Mouse (Mus musculus) embryonic facial prominence, embryonic 14.5 days (tissue): ENCODE measurements around the gene C1ql4. TPM values are rescaled to one million over a fixed set of nuclear protein-coding genes. Genes with fewer than 3 reads are reported as not detected.
A peak's percentile ranks its signal among the peaks of the same experiment; 100 is the strongest.

ENCODE experiments used
- ATAC-seq: fragments of 200-750 bp; cut with Nextera tagmentation; 2 replicates; pipeline ENCODE4 v1.8.0; 2017; ENCODE audit warnings: low read depth, moderate number of reproducible peaks, moderate TSS enrichment
- DNase-seq: peaks from one replicate; pipeline ENCODE4 v3.0.0-alpha.2; 2015; ENCODE audit warnings: low spot score
- H3K27ac ChIP-seq: fragments of 300-500 bp; sonication (generic); replicated peaks from 2 replicates; pipeline ENCODE4 v1.5.1; 2014; ENCODE audit warnings: low read depth, mild to moderate bottlenecking, low read length, moderate library complexity
- H3K27me3 ChIP-seq: fragments of 300-500 bp; sonication (generic); replicated peaks from 2 replicates; pipeline ENCODE4 v1.6.1; 2014; ENCODE audit warnings: low read length; ENCODE audit not compliant: control insufficient read depth, insufficient read depth
- H3K36me3 ChIP-seq: fragments of 300-500 bp; sonication (generic); 2 replicates; pipeline ENCODE4 v1.6.1; 2014; ENCODE audit warnings: low read length, mixed read lengths; ENCODE audit not compliant: control insufficient read depth, insufficient read depth
- H3K4me1 ChIP-seq: fragments of 300-500 bp; sonication (generic); 2 replicates; pipeline ENCODE4 v1.6.1; 2014; ENCODE audit warnings: antibody characterized with exemption, low read length; ENCODE audit not compliant: control insufficient read depth, insufficient read depth
- H3K4me2 ChIP-seq: fragments of 300-500 bp; sonication (generic); 2 replicates; pipeline ENCODE4 v1.6.1; 2014; ENCODE audit warnings: low read depth, mild to moderate bottlenecking, low read length, moderate library complexity, mixed read lengths
- H3K4me3 ChIP-seq: fragments of 300-500 bp; sonication (generic); 2 replicates; pipeline ENCODE4 v1.5.1; 2014; ENCODE audit warnings: low read depth, mild to moderate bottlenecking, low read length
- H3K9ac ChIP-seq: fragments of 300-500 bp; sonication (generic); 2 replicates; pipeline ENCODE4 v1.6.1; 2014; ENCODE audit warnings: low read depth, mild to moderate bottlenecking, low read length, moderate library complexity, mixed read lengths
- H3K9me3 ChIP-seq: fragments of 300-500 bp; sonication (generic); 2 replicates; pipeline ENCODE4 v1.6.1; 2016; ENCODE audit warnings: low read length; ENCODE audit not compliant: control insufficient read depth
- WGBS: fragments of 180-500 bp; shearing (Covaris S2); extraction: QIAGEN DNeasy Blood & Tissue Kit; methylation state at CpG from one replicate; pipeline ENCODE4 v1.1.7; 2014; 5-methylcytosine and 5-hydroxymethylcytosine counted together
- polyA plus RNA-seq: library from polyadenylated mRNA; unstranded; fragments of >200 nt; fragmentation: Nextera tagmentation; extraction: Ambion mirVana; gene quantifications from 2 replicates; pipeline ENCODE4 v1.2.1, GENCODE M21; 2014

C1ql4 gene
- polyA plus RNA-seq, 1 experiment from 2014 or later, result 0.11 TPM

DNA sequence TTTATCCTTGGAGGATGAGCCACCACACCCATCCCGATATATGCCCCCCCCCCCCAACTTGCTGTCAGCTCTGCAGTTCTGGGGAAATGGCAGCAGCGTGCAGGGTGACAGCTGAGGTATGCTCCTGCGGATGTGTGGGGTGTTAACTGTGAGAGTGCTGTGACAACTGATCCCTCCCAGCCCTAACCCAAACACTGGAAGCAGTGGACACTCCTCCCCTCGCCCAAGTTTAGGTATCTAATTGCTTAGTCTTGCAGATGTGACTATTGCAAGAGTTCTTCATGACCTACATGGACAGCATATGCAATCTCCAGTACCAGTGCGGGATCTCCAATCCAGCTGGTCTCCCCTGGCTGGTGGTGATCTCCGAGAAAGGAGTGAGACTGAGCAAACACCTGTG, 7.7 kb upstream of the C1ql4 start:
- DNase-seq, result no peak

GRCm38 (mm10) chr15:99094631-99095270, 7.1 kb upstream of the C1ql4 start:
- ATAC-seq (peak; percentile 24; the same call in 1 of the 2 replicates), DNase-seq (peak; percentile 59)
- Histone ChIP-seq H3K27me3 (peaks cover 97% of the 10 kb centered on the region), H3K4me2 (peak overlapping the region; percentile 42), H3K4me3 (peak overlapping the region; percentile 21; the same call in 1 of the 2 replicates), H3K9ac (no peak overlapping the region), H3K36me3 (no peaks in the 10 kb centered on the region), H3K27ac (no peak overlapping the region), H3K4me1 (peaks cover 25% of the 10 kb centered on the region), H3K9me3 (no peaks in the 10 kb centered on the region)
- WGBS, result 1% methylated on average over 26 of the region's 27 CpGs

More for the DNA sequence above, 7.7 kb upstream of the C1ql4 start:
- Histone ChIP-seq H3K9me3 (no peaks in the 10 kb centered on the region), H3K27me3 (peaks cover 97% of the 10 kb centered on the region), H3K4me3 (no peak overlapping the region), H3K4me2 (no peak overlapping the region), H3K36me3 (no peaks in the 10 kb centered on the region), H3K27ac (no peak overlapping the region), H3K9ac (no peak overlapping the region), H3K4me1 (peaks cover 25% of the 10 kb centered on the region)
- no peak for ATAC-seq
- WGBS, result 7% methylated on average over 6 of the region's 6 CpGs

DNA sequence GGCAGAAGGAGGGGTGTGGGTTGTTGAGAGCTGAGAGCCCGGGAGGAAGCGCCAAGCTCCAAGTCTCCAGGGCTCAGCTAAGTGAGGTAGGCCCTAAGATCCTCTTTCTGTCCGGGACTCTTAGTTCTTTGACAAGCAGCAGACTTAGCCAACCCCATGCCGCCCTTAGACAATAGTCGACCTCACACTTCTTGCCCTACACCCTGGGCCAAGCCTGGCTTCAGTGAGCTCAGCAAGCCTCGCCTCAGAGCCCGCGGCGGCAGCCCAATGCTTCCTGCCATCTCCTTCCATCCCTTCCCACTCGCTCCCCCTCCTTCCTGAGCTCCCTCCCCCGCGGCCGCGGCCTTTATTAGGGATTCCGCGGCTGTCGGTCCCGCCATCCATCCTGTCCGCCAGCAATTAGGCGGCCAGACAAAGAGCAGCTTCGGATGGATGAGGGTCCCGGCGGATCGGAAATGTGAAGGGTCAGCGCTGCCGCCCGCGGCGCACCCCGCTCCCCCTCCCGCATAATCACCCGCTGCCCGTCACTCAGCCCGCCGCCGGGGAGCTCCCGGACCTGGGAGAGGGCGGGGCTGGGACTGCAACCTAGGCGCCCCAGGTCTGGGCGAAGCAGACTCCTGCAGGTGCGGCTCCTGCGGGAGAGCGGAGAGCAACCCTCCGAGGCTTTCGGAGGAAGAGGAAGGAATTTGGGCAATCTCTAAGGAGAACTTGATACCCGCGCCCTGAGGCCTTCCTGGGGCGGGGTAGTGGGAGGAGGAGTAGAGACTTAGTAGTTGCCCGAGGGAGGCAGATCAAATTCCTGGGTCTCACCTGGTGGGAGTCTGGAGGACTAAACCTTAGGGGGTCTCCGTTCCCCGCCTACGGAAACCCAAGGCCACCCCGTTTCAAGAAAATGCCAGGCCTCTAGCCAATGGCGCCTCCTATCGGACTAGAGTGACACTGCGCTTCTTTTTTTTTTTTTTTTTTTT, 6.0 kb upstream of the C1ql4 start:
- no peaks in the 10 kb centered on the region for H3K9me3 ChIP-seq
- peaks cover 25% of the 10 kb centered on the region for H3K4me1 ChIP-seq
- ATAC-seq, result peak; percentile 60
- H3K4me3 ChIP-seq, result peak overlapping the region; percentile 41
- peaks cover 97% of the 10 kb centered on the region for H3K27me3 ChIP-seq
- H3K27ac ChIP-seq, result no peak overlapping the region
- H3K4me2 ChIP-seq, result peak overlapping the region; percentile 77
- H3K9ac ChIP-seq, result peak overlapping the region; percentile 39
- 2% methylated on average over 53 of the region's 56 CpGs for WGBS
- no peaks in the 10 kb centered on the region for H3K36me3 ChIP-seq
- DNase-seq, result peak; percentile 42

DNA sequence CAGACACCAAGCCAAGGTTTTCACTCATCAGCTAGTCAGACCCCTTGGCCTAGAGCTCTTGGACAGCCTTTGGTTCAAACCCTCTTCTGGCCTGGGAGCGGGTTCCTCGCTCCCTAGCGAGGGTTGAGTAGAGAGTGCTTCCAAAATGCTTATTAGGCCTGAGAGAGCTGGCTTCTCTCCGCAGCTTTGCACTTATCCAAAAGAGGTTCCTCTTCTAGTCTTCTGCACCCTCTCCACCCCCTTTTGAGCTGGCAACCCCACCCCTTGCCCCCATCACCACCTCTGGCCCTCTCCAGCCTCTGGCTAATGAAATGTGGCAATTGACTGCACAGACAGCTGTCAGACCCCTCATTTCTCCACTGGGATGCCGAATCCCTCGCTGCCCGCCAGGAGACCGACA, 5.3 kb upstream of the C1ql4 start, which contains the start of gene Dnajc22:
Dnajc22 (plus strand) TSS at position 301 of the 400 bp plus-strand sequence.
- DNase-seq (no peak), ATAC-seq (no peak)
- peak within 1 kb of the TSS; percentile 77 for H3K4me2 ChIP-seq
- peaks cover 22% of the 10 kb centered on the region for H3K4me1 ChIP-seq
- H3K9ac ChIP-seq, result peak within 1 kb of the TSS; percentile 39
- no peaks in the 10 kb centered on the region for H3K36me3 ChIP-seq
- peaks cover 97% of the 10 kb centered on the region for H3K27me3 ChIP-seq
- peak within 1 kb of the TSS; percentile 41 for H3K4me3 ChIP-seq
- H3K9me3 ChIP-seq, result no peaks in the 10 kb centered on the region
- WGBS, result 24% methylated on average over 8 of the region's 8 CpGs
- H3K27ac ChIP-seq, result no peak within 1 kb of the TSS

DNA sequence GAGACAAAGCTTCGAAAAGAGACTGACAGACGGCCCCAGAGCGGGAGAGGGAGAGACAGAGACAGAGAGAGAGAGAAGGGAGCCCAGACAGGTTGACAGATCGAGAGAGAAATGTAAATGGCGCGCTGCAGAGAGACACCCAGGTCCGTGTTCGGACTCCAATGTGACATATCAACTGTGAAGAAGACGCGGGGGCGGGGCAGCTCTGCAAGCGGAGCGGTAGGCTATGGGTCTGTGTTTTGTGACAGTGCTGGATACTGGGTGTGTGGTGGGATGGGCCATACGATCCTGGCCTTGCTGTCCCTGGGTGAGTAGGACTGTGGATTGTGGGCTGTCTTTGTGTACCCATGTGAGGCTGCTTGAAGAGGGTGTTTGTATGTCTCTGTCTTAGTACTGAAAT, 1.5 kb upstream of the C1ql4 start:
- H3K4me2 ChIP-seq, result no peak overlapping the region
- DNase-seq, result no peak

GRCm38 (mm10) chr15:99088292-99088691, 675 bp upstream of the C1ql4 start:
- Histone ChIP-seq H3K27me3 (peaks cover 94% of the 10 kb centered on the region), H3K27ac (no peak overlapping the region), H3K4me2 (peak overlapping the region; percentile 48), H3K9me3 (no peaks in the 10 kb centered on the region), H3K36me3 (no peaks in the 10 kb centered on the region), H3K4me3 (peak overlapping the region; percentile 30), H3K4me1 (no peaks in the 10 kb centered on the region), H3K9ac (no peak overlapping the region; the same call in 1 of the 2 replicates)
- ATAC-seq (peak; percentile 76), DNase-seq (peak; percentile 79)
- under 1% methylated on average over 20 of the region's 27 CpGs for WGBS

More for the DNA sequence above, 1.5 kb upstream of the C1ql4 start:
- ATAC-seq, result no peak
- H3K27ac ChIP-seq, result no peak overlapping the region
- no peak overlapping the region for H3K4me3 ChIP-seq
- H3K27me3 ChIP-seq, result peaks cover 96% of the 10 kb centered on the region
- H3K9ac ChIP-seq, result no peak overlapping the region
- no peaks in the 10 kb centered on the region for H3K9me3 ChIP-seq
- peaks cover 4% of the 10 kb centered on the region; the same call in 1 of the 2 replicates for H3K4me1 ChIP-seq
- H3K36me3 ChIP-seq, result no peaks in the 10 kb centered on the region
- WGBS, result 16% methylated on average over 14 of the region's 14 CpGs

GRCm38 (mm10) chr15:99085997-99086396, 1.6 kb downstream of the C1ql4 start:
- H3K27me3 ChIP-seq, result peaks cover 72% of the 10 kb centered on the region
- ATAC-seq, result no peak

DNA sequence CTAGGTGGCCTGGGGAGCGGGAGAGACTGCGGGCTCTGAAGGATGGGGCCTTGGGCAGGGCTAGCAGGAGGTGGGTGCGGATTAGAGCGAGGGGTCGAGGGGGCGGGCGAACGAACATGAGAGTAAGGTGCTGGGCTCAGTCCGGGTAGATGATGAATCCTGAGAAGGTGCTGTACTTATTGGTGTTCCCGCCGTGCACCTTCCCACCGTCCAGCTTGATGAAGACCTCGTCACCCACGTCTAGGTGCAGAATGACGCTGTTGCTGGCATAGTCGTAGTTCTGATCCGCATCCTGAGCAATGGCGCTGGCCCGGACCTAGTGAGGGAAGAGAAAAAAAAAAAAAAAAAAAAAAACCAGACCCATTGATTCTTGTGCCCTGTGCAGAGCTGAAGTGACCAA, 3.0 kb downstream of the C1ql4 start:
- H3K27me3 ChIP-seq, result peaks cover 58% of the 10 kb centered on the region

More at GRCm38 (mm10) chr15:99085997-99086396, 1.6 kb downstream of the C1ql4 start:
- Histone ChIP-seq H3K4me2 (no peak overlapping the region), H3K4me3 (no peak overlapping the region), H3K36me3 (peaks cover 15% of the 10 kb centered on the region), H3K4me1 (no peaks in the 10 kb centered on the region), H3K9ac (no peak overlapping the region), H3K9me3 (no peaks in the 10 kb centered on the region), H3K27ac (no peak overlapping the region)
- DNase-seq, result no peak
- 82% methylated on average over 4 of the region's 4 CpGs for WGBS

More for the DNA sequence above, 3.0 kb downstream of the C1ql4 start:
- Histone ChIP-seq H3K4me1 (no peaks in the 10 kb centered on the region), H3K27ac (no peak overlapping the region), H3K36me3 (peaks cover 19% of the 10 kb centered on the region), H3K4me3 (no peak overlapping the region), H3K9me3 (no peaks in the 10 kb centered on the region), H3K9ac (no peak overlapping the region), H3K4me2 (0 out of 2 replicates have a peak overlapping the region, but pooled peaks have one; percentile 7)
- DNase-seq, result no peak
- WGBS, result 11% methylated on average over 19 of the region's 19 CpGs
- ATAC-seq, result no peak
